Mouse (Mus musculus): ENCODE measurements around the gene Dnaic2.

Dnaic2 gene

DNA sequence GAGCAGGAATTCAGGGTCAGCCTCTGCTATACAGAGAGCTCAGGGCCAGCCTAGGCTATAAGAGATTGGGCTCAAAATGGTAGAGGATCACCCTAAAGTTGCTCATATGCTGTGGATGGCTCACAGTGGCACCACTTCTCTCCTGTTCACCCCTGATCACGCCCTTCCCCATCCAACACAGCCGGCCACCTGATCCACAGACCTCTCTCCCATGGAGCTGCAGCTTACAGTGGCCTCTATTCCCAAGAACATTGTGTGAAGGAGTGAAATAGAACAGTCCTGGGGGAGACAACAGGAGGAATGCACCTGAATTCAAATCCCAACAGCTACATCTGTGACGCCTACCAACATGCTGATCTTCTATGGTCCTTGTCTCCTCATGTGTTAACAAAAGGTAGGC is 71.4 kb downstream of the Dnaic2 start, which contains the start of gene Gpr142:
Gene Gpr142 (plus strand): TSS at position 301 of the 400 bp plus-strand sequence.
- DNase-seq (ENCODE audit: low read depth): no peak

DNA sequence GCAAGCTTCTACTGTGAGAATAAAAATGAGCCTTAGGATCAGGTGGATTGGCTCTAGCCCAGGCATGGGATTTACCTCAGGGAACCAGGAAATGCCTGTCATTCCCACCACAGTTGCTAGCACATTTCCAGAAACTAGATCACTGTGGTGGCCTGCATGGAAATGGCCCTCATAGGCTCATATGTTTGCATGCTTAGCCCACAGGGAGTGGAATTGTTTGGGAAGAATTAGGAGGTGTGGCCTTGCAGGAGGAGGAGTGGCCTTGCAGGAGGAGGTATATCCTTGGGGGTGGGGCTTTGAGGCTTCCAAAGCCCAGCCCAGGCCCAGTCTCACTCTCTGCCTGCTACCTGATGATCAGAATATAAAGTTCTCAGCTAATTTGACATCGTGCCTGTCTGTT is 74.7 kb downstream of the Dnaic2 start:
- no peak for DNase-seq (ENCODE audit: low read depth)

DNA sequence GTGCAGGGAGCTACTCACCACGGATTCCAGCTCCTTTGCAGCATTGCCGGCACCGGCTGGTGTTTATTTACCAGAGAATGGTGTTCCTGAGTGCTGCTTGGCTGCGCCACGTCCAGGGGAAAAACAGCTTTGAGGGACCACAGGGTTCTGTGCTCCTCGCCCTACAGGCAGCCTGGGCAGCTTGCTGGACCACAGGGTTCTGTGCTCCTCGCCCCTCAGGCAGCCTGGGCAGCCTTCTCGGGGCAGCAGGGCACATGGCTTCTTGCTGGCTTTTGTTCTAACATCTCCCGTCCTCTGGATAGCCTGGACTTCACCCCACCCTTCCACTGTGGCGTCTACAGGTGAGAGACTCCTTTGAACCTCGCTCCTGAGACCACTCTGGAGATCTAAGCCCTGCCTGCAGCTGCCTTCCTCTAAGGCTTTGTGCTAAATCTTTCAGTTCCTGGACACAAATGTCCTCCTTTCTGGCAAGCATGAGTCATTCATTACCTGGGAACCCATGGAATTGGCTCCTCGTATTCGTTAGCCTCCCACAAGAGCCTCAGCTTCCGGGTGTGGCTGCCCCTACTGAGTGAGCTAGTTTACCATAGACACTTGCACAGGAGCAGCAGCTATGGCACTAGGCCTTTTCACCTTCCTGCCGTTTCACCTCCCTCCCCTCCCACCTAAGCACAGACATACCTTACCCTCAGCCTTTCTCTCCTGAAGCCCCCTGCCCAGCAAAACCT is 75.5 kb downstream of the Dnaic2 start:
- DNase-seq (ENCODE audit: low read depth): no peak

- DNase-seq (ENCODE audit: low read depth): no peak
Measured at GRCm38 (mm10) chr11:114803990-114804389, 76.8 kb downstream of the Dnaic2 start.

DNA sequence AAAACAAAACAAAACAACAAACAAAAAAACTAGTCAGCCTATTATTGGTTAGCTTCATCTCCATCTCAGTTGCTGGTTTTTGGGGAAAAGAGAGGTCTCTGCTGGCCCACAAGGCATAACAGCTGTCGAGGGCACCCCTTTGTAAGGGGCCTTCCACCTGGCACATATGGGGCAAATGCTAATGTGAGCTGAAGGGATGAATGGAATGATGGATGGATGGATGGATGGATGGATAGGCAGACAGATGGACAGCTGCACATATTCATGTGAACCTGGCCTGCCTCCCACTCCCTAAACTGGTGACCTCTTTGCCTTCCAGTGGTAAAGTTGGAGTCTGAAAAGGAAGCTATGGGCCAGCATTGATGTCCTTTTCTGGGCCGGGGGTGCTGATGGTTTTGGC is 79.8 kb downstream of the Dnaic2 start:
- DNase-seq (ENCODE audit: low read depth): no peak

Measured in induced T-regulatory cell, adult 2 months (primary cell).